Mouse (Mus musculus) lung, postnatal 0 days (tissue): Measurements from ENCODE around the gene Cngb1.

ENCODE experiments used
- CTCF ChIP-seq: IDR thresholded peaks from 2 replicates; pipeline ENCODE4 v1.5.1; 2016; ENCODE audit warnings: antibody characterized with exemption, mild to moderate bottlenecking
- EP300 ChIP-seq: IDR thresholded peaks from 2 replicates; pipeline ENCODE4 v1.6.1; 2016; ENCODE audit warnings: antibody characterized with exemption, mild to moderate bottlenecking, control low read depth

DNA sequence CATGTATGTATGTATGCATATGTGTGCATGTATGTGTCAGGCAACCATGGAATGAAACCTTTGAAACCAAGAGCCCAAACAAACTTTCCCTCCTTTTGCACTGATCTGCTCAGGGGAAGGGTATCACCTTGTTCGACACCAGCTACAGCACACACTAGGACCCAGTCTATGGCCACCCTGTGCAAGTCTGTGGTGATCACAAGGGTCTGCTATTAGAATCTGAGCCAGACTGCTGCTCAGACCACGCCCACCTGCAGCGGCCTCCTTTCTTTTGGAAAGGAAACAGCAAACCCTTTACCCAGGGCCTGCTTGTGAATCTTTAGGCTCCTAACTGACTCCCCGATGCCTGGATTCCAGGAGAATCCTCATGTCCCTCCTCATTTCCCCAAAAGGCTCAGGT lies 62.5 kb downstream of the Cngb1 start:
- TF ChIP-seq CTCF (no peak), EP300 (no peak)
